Mouse (Mus musculus) small intestine, adult 10 weeks (tissue): ENCODE data around the gene Chrna10. TPM values are rescaled to one million over a fixed set of nuclear protein-coding genes. Genes with fewer than 3 reads are reported as not detected.

Experiments used
- polyA plus RNA-seq: library from polyadenylated mRNA; stranded (reverse); fragments of 350-450 nt; fragmentation: Illumina TruSeq; extraction: RNeasy Lipid Tissue Mini Kit (QIAGEN cat#74804); gene quantifications from one replicate; pipeline ENCODE4 v1.2.3, GENCODE M21; 2014; ENCODE audit warnings: low replicate concordance

Gene Chrna10
- not detected for polyA plus RNA-seq

DNA sequence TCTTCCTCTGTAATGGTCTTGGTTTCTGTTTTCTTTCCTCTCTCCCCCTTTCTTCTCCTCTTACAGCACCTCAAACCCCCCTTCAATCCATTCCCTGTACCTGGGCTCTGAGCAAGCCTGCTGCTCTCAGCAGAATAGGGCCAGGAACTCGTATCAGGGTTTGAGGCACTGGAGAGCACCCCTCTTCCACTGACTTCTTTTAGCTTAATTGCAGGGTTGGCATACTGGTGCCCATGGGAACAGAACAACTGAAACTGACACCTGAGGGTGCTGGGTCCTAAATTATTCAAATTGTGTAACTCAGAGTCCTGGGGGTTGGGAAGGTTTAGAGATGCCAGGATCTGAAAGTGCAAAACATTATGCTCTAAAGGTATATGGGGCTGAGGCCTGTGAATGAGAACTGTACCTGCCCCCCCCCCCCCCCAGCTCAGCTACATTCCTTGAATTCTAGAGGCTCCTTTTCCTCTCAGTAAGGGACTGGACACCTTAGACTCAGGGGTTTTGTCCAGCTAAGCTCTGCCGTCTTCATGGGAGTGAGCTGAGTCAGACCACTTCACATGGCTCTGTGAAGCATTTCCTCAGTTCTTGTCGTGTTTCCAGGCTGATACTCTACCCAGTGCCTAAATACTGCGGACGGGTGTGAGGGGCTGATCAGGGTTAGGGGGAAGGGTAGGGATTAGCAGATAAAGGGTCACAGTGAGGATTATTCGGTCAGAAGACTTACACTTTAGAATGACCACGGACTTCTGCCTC, at the start of gene Chrna10:
TSS of gene Chrna10 (minus strand) at position 250 of the 753 bp plus-strand sequence.

DNA sequence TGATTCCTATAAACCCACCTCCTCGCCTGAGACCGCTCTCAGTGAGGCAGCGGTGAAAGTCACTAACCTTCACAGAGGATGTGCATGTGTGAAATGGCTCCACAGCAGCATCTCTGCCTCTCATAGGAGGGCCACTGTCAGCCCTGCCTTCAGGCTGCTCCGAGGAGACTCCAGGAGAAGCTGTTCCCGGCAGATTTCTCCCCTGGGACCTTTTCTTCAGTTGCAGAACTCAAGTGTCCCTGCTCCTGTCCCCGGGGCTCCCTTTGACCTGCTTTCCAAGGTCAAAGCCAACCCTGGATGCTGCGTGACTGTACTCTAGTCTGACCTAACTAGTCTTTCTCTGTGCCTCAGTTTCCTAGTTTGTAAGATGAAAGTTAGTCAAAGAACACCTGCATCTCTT, 7.5 kb downstream of the Chrna10 start, which contains the start of gene Art5:
TSS of gene Art5 (minus strand) at position 319 of the 400 bp plus-strand sequence.

DNA sequence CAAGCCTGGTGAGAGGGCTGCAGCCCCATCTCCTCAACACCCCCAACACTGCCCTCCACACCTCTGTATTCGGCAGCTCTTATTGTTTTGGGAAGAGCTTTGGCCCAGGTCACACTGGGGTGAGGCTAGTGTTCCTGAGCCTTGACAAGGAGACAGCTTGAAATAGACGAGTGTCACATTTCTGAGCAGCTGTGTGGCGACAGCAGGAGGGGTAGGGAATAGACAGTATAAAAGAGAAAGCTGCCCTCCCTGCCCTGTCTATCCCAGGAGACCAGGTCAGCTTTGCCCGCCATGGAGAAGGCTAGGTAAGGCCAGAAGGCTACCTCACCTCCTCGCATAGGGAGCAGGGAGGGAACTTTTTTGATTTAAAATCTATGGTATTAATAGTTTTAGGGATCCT, 15.1 kb downstream of the Chrna10 start, which contains the start of gene Art1:
TSS of gene Art1 (plus strand) at position 257 of the 400 bp plus-strand sequence.

DNA sequence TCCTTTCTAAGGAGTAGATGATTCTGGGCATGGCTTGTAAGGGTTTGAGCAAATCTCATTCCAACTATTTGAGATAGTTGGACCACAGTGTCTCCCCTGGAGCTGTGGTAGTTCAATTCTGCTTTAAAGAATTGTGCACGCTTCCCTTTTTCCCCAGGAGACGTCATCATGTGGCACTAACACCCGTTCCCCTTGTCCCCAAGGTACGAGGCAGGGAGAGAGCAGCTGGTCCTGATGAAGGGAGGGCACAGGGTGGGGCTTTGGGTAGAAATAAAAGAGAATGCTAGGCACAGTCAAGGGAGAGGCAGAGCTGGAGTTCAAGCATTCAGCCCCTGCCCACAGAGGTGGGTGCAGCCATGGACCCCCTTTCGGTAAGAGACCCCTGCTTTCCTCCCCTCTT, 33.8 kb downstream of the Chrna10 start, which contains the start of gene Trpc2:
TSS of gene Trpc2 (plus strand) at position 301 of the 400 bp plus-strand sequence.

DNA sequence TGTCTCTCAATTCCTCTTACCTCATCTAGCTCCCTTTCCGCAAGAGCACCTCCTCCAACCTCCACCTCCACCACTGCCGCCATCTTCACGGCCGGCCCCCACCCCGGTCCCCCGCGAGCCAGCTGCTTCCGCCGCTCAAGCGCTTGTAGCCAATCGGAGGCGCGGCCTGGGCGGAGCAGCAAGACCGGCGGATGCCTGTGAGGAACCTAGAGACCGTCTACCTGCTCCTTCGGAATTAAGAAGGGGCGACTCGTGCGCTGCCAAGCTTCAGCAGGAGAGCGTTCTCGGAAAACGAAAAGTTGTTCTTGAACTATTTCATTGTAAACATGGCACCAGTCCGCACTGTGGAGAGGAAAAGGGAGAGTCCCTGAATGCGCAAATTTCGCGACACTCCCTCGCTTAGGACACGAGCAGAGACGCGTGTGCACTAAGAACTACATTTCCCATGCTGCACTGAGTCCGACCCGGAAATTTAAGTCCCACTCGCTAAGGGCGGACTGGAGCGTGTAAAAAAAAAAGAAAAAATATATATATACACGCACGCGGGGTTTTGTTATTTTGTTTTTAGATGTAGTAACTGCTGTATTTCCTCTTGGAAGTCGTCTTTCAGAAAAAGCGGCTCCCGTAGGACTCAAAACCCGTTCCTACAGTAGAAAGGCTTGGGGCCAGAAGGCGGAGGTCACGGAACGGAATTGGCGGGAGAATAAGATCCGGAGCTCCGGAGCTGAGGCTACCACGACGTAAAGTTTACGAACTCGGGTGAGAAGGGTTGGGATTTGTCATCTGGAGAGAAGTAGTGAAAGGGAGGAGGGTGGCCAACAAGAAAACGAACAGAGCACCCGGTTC, 51.4 kb downstream of the Chrna10 start, which contains the start of the genes Rnf121, Xndc1 and Xntrpc:
TSS of gene Rnf121 (minus strand) at position 424 of the 846 bp plus-strand sequence.
TSS of gene Xndc1 (plus strand) at position 466 of the 846 bp plus-strand sequence.
TSS of gene Xntrpc (plus strand) at position 668 of the 846 bp plus-strand sequence.

Other genes starting within 250 kb of the Chrna10 start
- not detected for gene Folr1, start 246.0 kb downstream of the Chrna10 start, polyA plus RNA-seq
- gene Lamtor1, start 210.9 kb downstream of the Chrna10 start, polyA plus RNA-seq: 6.5 TPM
- not detected for gene Tomt, start 210.5 kb downstream of the Chrna10 start, polyA plus RNA-seq
- gene Lrrc51, start 182.9 kb downstream of the Chrna10 start, polyA plus RNA-seq: 0.59 TPM
- gene Numa1, start 182.7 kb downstream of the Chrna10 start, polyA plus RNA-seq: 41.5 TPM
- gene Il18bp, start 98.1 kb downstream of the Chrna10 start, polyA plus RNA-seq: 12.4 TPM
- gene Rnf121, start 51.4 kb downstream of the Chrna10 start, polyA plus RNA-seq: 23.8 TPM
- 11.6 TPM for gene Xndc1, start 51.3 kb downstream of the Chrna10 start, polyA plus RNA-seq
- gene Xntrpc, start 51.1 kb downstream of the Chrna10 start, polyA plus RNA-seq: 0.11 TPM
- gene Trpc2, start 33.7 kb downstream of the Chrna10 start, polyA plus RNA-seq: not detected
- not detected for gene Art1, start 15.1 kb downstream of the Chrna10 start, polyA plus RNA-seq
- not detected for gene Art5, start 7.3 kb downstream of the Chrna10 start, polyA plus RNA-seq
- gene Nup98, start 93.3 kb upstream of the Chrna10 start, polyA plus RNA-seq: 29.9 TPM
- 27.7 TPM for gene Pgap2, start 93.4 kb upstream of the Chrna10 start, polyA plus RNA-seq
- 1.5 TPM for gene Rhog, start 139.2 kb upstream of the Chrna10 start, polyA plus RNA-seq
- 4.9 TPM for gene Stim1, start 151.0 kb upstream of the Chrna10 start, polyA plus RNA-seq